Mouse (Mus musculus): ENCODE data around the gene Tbc1d9b.

Gene Tbc1d9b

GRCm38 (mm10) chr11:50176351-50176750 lies 45.2 kb downstream of the Tbc1d9b start:
- no peak for DNase-seq (ENCODE audit: low read depth, low spot score)

DNA sequence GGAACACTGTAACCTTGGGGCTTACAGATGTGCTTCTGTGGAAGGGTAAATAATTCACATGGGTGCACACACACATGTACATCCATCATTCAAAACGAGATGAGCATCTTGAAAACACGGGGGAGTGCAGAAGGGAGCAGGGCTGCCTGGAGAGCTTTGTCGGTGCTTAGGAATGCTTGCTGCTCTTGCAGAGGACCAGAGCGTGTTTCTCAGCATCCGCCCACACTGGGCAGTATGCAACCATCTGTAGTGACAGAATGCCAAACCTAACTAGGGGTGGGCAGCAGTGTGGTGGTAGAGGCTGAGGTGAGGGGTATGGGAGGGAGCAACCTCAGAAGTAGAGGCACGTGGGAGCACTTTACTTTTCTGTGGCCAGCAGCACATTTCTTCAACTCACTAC lies 45.9 kb downstream of the Tbc1d9b start:
- DNase-seq (ENCODE audit: low read depth, low spot score), result no peak

- no peak for DNase-seq (ENCODE audit: low read depth, low spot score)
Measured at GRCm38 (mm10) chr11:50178532-50179488, 47.6 kb downstream of the Tbc1d9b start.

DNA sequence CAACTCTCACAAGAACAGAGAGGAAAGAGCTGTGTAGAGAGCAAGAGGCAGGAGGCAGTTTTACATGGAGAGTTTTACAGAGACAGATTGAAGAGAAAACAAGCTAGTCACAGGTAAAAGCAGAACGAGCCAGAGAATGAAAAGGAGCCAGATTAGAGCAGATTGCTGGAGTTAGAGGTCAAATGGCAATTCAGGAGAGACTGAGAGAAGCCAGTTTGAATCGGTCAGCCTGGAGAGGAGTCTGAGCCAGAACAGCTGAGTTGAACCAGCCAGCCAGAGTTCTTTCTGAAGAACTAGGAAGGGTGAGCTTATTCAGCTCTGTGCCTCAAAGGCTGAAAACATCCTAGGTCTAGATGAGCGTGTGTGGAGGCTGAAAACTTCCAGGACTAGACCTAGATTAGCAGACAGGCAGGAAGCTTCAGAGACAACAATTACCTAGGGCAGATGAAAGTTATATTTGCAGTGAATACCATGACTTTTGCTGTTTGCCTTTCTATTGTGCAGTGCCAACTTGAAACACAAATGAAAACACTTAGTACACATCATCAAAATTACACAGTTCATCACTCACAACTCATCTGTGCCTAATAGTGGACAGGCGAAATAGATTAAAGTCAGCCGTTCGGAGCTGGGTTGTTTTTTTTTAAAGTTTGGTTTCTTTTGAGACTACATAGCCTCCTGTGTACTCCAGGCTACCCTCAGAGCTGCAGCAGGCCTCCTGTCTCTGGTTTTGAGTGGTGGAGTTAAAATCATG lies 49.5 kb downstream of the Tbc1d9b start:
- no peak for DNase-seq (ENCODE audit: low read depth, low spot score)

GRCm38 (mm10) chr11:50182702-50183101 lies 51.5 kb downstream of the Tbc1d9b start:
- no peak for DNase-seq (ENCODE audit: low read depth, low spot score)

DNA sequence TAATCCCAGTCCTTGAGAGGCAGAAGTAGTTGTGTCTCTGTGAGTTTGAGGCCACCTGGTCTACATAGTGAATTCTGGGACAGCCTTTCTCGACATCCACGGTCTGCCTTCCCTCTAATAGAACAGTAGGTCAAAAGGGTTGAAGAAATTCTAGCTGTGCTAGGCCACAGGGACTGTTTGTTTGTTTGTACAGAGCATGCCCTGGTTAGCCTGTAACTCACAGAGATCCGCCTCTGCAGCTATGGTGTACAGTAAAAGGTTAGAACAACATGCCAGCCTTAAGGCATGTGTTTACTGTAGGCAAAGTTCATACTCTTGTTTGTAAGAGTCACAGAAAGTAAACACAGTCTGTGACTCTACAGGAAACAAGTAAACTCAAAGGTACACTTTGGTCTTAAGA lies 53.6 kb downstream of the Tbc1d9b start:
- no peak for DNase-seq (ENCODE audit: low read depth, low spot score)

- DNase-seq (ENCODE audit: low read depth, low spot score), result no peak
Measured at GRCm38 (mm10) chr11:50188682-50189081, 57.5 kb downstream of the Tbc1d9b start.

DNA sequence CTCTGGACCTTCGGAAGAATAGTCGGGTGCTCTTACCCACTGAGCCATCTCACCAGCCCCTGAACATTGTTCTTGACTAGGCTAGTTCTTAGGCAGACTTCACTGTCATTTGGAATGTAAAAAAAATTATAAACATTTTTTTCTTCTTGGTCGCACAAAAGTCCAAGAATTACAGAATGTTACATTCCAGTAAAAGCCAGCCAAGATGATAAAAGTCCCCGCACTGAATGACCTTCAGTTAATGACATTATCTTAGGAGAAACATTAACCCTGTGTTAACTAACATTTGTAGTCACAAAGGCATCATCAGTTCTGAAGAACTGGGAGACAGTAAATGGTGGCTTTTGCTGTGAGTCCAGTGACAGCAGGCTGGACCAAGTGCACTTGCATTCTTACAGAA lies 59.2 kb downstream of the Tbc1d9b start:
- DNase-seq (ENCODE audit: low read depth, low spot score), result no peak

- DNase-seq (ENCODE audit: low read depth, low spot score), result no peak
Measured at GRCm38 (mm10) chr11:50192278-50192677, 61.1 kb downstream of the Tbc1d9b start.

DNA sequence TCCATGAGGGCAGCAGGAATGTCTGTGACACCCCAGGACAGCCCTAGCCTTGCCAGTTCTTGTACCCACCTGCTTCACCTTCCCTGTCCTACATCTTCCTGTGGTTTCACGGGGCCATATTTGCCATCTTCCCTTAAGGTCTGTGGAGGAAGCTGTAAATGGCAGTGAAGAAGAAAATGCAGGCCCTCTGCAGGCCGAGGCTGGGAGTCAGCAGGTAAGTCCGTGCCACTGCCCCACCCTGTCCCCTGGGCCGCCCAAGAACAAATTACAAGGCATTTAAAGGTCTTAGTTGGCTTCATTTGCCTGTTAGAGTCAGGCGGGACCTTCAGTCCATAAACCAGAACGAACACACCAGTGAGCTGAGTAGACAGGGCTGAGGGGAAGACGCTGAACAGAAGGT lies 62.9 kb downstream of the Tbc1d9b start:
- DNase-seq (ENCODE audit: low read depth, low spot score), result no peak

DNA sequence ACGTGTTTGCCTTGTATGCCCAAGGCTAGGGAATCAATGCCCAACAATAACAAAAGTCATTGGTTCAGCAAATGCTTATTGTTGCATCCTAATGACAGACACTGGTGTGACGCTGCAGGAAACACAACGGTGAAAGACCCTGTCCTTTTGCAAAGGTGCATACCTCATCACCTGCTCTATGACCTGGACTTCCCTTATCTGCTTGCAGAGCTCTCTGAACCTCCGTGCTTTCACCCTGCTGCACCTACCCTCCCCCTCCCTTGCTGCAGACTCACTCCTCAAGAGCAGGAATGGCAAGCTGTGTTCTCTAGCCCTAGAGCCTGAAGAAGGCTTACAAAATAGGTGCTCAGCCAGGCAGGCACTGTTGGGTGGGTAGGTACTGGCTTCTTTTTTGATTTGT lies 63.6 kb downstream of the Tbc1d9b start:
- DNase-seq (ENCODE audit: low read depth, low spot score), result no peak

- DNase-seq (ENCODE audit: low read depth, low spot score), result no peak
Measured at GRCm38 (mm10) chr11:50197500-50197899, 66.3 kb downstream of the Tbc1d9b start.

DNA sequence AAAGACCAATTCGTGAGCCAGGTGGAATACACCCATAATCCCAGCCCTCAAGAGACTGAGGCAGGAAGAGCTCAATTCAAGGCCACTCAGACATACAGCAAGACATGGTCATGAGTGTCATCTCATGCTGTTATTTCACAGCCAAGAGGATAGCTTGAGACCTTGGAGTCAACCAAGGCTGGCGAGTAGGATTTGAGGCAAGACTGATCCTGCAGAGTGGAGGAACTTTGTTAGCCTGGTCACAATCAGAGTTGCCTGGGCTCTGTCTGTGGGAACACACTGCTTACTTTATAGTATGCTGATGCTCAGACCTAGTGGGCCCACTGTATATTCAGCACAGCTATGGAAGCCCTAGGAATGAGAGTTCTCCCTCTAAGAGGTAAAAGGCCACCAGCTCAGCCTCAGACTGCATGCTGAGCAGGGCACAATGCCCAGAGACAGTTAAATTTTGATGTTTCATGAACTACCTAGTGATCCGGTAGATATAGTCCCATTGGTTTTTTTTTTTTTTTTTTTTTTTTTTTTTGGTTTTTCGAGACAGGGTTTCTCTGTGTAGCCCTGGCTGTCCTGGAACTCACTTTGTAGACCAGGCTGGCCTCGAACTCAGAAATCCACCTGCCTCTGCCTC lies 67.1 kb downstream of the Tbc1d9b start:
- no peak for DNase-seq (ENCODE audit: low read depth, low spot score)

GRCm38 (mm10) chr11:50198916-50199315 lies 67.7 kb downstream of the Tbc1d9b start:
- DNase-seq (ENCODE audit: low read depth, low spot score), result no peak

DNA sequence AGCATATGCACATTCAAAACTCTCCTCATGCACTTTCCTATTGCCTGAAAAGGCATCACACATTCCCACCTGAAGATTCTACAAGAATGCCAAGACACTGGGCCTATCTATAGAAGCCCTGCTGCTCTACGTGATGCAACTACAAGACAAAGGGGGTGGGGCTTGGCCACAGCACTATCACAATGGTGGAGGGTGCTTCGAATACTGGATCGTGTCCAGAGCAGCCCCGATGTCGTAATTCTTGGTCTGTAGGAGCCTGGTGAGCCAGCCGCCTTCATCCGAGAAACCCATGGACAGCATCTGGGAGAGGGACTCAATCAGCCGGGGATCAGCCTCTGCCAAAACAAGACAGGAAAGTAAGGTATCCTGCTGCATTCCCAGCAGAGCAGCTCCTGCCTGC lies 69.4 kb downstream of the Tbc1d9b start:
- DNase-seq (ENCODE audit: low read depth, low spot score), result no peak

DNA sequence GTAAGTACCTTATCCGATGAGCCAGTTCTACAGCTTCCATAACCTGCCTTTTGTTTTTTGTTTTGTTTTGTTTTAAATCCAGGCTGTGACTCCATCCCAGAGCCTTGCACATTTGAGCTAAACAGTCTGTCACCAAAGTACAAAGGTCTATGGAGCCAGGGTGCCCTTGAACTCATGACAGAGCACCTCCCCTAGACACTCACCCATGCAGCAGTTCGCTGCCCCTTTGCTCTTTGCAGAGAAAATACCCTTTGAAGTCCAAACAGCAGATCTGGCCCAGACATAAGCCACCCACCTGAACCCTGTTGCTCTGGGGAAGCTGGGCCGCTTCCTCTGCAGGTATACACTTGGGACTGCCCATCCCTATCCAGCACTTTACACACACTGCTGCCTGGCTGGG lies 70.4 kb downstream of the Tbc1d9b start:
- no peak for DNase-seq (ENCODE audit: low read depth, low spot score)

DNA sequence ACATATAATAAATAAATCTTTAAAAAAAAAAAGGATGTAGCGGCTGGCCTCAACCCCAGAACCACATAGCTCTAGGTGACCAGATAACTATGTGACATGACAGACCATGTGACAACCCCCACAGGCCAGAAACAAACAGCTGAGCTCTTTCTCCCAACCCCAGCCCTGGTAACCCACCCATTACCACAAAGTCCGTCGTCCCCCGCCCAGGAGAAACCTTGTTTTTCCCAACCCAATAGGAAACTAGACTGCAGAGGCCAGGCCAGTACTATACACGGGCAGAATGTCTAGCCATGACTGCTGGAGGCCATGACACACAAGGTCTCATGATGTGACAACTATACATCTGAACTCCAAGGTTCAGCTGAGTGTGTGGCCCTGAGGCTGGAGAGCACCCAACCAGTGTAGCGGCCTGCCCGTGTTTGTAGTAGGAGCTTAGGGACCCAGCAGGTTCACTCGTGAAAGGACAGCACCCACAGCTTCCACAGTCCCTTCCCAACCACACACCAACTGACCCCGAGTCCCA lies 72.2 kb downstream of the Tbc1d9b start:
- DNase-seq (ENCODE audit: low read depth, low spot score), result no peak

DNA sequence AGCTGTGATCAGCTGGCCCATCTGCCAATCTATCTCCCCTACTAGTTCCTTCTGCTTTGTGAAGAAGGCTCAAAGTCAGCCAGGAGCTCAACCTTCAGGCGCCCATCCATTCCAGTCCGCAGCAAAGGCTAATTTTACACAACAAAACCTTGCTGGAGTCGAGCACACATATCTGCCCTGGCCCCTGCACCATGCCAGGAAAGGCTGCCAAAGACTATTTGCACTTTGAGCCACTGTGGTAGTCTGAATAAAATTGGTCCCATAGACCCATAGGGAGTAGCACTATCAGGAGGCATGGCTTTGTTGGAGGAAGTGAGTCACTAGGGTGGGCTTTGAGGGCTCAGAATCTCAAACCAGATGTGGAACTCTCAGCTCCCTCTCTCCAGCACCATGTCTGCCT lies 74.2 kb downstream of the Tbc1d9b start:
- no peak for DNase-seq (ENCODE audit: low read depth, low spot score)

DNA sequence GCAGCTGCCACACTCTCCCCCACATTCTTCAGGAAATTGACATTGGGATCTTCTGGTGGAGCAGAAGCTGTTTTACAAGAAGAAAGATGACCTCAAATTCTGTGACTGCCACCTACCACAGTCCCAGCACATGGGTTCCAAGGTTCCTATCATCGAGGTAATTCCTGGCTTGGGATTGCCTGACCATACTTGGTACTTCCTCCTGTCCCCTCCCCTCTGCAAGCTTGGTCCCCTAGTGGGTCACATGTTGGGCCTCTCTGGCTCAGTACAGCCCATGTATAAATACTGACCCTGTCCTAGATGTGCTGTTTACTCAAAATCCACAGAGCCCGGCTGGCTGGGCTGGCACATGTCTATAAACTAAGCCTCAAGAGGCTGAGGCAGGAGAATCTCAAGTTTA lies 74.8 kb downstream of the Tbc1d9b start:
- DNase-seq (ENCODE audit: low read depth, low spot score), result no peak

GRCm38 (mm10) chr11:50207344-50207743 lies 76.1 kb downstream of the Tbc1d9b start:
- DNase-seq (ENCODE audit: low read depth, low spot score), result no peak

DNA sequence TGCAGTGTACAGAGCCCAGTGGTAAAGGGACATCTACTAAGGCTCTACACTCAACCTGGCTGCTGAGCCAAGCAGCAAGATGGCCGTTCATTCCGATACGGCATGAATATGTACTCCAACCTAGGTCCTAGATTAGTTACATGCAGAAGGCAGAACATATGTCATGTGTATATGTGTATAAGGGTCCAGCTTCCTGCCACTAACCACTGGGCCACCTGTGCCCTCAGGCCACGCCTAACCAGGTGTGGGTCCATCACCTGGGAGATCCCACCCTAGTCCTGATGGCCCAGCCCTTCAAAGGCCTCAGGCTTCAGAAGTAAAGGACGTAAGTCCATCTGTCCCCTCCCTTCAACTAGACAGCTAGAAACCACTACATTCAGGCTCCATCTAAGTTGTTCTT lies 76.8 kb downstream of the Tbc1d9b start:
- no peak for DNase-seq (ENCODE audit: low read depth, low spot score)

GRCm38 (mm10) chr11:50210101-50210504 lies 78.9 kb downstream of the Tbc1d9b start:
- DNase-seq (ENCODE audit: low read depth, low spot score), result peak; percentile 91
